Mouse (Mus musculus): Measurements from ENCODE around the gene Atp6v0d1.

- TF ChIP-seq CTCF (IDR thresholded peaks at IDR 0.05; ENCODE audit: low read depth) (no peak), EP300 (optimal IDR thresholded peaks at IDR 0.05) (no peak)
These were observed 61.2 kb downstream of the Atp6v0d1 start for GRCm38 (mm10) chr8:105504617-105505016.
